Mouse (Mus musculus): Measurements from ENCODE around the gene Ccl2. TPM values are rescaled to one million over a fixed set of nuclear protein-coding genes. Genes with fewer than 3 reads are reported as not detected.

The Ccl2 gene
- total RNA-seq, 2 experiments from 2014 or later: 1.2 TPM; not detected in 1

DNA sequence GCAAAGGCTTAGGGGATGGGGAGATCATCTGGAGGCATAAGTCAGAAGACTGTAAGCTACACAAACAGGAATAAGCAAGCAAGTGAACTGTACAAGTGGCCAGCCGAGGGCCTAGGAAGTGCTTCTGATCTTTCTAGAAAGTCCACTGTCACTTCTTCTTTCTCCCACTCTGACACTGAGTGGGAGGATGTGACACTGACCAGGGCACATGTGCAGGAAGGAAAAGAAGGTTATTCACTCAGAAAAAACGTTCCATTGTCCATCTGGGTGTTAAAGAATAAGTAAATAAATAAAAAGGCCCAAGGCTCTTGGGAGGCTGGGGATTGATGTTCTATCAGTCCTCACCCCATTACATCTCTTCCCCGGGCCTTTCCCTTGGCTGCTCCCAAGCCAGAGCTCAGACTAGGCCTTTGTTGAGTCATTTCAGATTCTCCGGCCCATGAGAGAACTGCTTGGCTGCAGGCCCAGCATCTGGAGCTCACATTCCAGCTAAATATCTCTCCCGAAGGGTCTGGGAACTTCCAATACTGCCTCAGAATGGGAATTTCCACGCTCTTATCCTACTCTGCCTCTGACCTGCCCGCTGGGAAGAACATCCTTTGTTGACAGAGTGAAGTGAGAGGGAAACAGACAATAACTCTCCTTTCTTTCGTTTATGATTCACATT lies 2.6 kb upstream of the Ccl2 start:
- intact Hi-C loops (cut with DNase I): no loop called here
- peak; percentile 18 for DNase-seq

- DNase-seq: no peak
- intact Hi-C loops (cut with DNase I): no loop called here
Measured at GRCm38 (mm10) chr11:82034446-82034845, 925 bp upstream of the Ccl2 start.

- DNase-seq: no peak
- intact Hi-C loops (cut with DNase I): no loop called here
Measured at GRCm38 (mm10) chr11:82035857-82036256, 486 bp downstream of the Ccl2 start.

DNA sequence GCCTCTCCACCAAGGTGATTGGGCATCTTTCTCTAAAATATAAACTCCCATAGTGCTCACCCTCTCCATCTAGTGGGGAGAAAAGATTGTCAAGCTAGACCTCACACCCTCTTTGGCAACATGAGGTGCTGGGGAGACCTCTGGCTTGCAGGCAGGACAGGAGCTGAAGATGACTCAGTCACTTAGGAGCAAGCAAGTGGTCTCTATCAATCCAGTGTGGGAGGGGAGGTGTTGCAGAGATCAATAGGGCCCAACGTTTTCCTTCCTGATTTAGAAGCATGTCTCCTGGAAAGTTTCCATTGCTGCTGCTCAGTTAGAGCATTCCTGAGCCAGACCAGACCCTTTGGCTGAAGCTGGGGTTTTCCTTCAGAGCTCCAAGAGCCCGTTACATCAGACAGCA lies 3.2 kb downstream of the Ccl2 start, which contains the start of gene Gm17268:
Gene Gm17268 (minus strand): TSS at position 28 of the 400 bp plus-strand sequence.
- intact Hi-C loops (cut with DNase I): no loop called here
- no peak for DNase-seq

GRCm38 (mm10) chr11:82039132-82039660 lies 3.8 kb downstream of the Ccl2 start:
- DNase-seq: no peak
- intact Hi-C loops (cut with DNase I): no loop called here

GRCm38 (mm10) chr11:82041671-82042080 lies 6.3 kb downstream of the Ccl2 start:
- intact Hi-C loops (cut with DNase I): no loop called here
- peak; percentile 11 for DNase-seq

- peak; percentile 13 for DNase-seq
- intact Hi-C loops (cut with DNase I): no loop called here
Measured at GRCm38 (mm10) chr11:82045471-82045870, 10.1 kb downstream of the Ccl2 start, which contains the start of gene Ccl7. Gene Ccl7 (plus strand): TSS chr11:82045712.

DNA sequence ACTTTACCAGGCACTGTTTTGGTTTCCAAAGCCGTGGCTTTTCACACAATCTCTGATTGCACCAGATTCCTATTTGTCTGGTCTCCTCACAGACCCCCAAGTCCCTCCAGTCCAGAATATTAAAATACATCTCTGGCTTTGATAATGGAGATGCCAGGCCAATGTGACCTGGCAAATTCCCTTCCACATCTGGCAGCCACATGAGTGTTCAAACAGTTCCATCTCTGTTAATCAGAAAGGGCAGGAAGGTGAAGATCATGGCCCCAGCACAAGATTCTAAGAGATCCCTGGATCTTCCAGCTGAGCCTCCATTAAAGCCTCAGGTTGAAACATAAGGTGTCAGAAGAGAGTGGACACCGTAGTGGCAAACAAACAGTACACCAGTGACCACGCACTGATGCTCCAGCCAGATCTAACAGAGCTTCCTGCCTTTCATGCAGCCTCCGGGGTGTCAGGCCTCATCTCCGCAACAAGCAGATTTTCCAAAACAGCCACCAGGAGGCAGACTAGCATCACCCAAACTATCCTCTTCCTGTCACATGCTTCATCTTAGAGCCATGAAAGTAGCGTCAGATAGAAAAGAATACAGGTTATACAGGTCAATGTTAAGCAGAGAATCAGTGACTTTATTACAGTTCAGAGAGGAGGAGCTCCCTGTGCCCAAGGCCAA lies 12.5 kb downstream of the Ccl2 start:
- DNase-seq: peak; percentile 36
- intact Hi-C loops (cut with DNase I): no loop called here

DNA sequence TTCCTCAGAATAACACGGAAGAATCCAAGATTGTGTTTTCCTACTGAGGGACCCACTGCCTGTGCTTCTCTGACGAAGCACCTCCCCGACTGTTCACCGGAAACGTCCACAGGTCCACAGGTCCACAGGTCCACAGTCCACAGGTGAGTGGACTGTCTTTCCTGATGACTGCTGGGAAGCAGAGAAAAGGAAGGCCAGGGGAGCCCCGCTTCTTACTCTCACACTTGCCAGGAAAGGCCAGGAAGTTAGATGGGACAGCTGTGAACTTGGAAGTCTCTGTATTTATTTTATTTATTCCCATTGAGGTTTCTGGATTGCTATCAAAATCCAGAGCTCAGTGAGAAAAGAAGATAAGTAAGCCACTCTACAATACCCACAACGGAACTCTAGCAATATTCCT lies 18.5 kb downstream of the Ccl2 start:
- intact Hi-C loops (cut with DNase I): no loop called here
- DNase-seq: no peak

- no peak for DNase-seq
- intact Hi-C loops (cut with DNase I): no loop called here
Measured at GRCm38 (mm10) chr11:82057646-82058045, 22.3 kb downstream of the Ccl2 start, which contains the start of gene Ccl11. Gene Ccl11 (plus strand): TSS chr11:82057823.

DNA sequence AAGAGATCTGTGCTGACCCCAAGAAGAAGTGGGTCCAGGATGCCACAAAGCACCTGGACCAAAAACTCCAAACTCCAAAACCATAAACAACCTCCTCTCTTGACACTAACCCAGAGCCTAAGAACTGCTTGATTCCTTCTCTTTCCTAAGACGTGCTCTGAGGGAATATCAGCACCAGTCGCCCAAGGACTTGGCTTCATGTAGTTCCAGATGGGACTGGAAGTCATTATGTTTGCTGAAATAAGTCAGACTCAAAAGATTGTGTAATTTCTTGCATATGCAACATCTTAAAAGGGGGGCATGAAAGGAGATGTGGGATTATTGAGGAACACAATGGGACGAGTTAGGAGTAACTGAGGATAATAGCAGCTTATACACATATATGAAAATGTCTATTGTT lies 26.9 kb downstream of the Ccl2 start:
- intact Hi-C loops (cut with DNase I): no loop called here
- no peak for DNase-seq

DNA sequence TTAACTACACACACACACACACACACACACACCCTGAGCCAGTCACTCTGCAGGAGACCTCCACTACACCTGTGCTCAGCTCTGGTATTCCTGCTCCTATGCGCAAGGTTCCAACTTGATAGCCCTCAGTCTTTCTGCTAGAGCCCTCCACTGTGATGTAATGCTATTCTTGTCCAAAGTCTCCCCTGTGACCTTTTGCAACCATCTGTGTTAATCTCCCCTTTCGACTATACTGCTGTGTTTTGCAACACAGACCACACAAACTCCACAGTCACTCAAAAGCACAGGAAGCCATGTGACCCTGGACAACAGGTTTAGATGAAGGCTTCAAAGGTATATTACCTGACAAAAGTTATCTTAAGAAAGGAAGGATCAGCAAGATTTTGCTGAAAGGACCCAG lies 28.1 kb downstream of the Ccl2 start:
- intact Hi-C loops (cut with DNase I): no loop called here
- DNase-seq: no peak

DNA sequence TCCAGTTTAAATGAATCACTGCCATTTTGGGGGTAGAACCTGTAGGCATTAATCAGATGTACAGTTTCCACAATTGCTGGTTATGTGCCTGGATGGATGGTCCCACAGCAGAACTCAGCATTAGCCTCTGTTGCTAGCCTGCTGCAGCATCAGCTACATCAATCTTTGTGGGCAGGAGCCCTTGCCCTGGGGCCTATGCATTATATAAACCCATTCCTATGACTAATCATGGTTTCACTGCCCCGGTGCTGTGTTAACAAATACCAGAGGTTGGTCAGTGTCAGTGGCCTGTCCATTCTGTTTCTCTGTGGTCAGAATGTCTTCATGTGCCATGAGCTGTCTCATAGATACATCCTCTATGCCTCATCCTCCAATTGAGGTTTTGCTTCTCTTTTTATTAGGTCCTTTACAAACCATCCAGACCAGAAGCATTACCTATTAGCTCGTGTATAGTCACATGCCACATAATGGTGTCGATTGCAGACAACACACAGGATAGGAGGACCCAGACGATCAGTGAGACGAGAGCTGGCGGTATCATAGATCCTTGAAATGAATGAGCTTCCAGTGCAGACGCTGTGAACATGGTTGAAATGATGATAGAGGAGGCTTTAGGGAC lies 31.7 kb downstream of the Ccl2 start:
- intact Hi-C loops (cut with DNase I): no loop called here
- no peak for DNase-seq

DNA sequence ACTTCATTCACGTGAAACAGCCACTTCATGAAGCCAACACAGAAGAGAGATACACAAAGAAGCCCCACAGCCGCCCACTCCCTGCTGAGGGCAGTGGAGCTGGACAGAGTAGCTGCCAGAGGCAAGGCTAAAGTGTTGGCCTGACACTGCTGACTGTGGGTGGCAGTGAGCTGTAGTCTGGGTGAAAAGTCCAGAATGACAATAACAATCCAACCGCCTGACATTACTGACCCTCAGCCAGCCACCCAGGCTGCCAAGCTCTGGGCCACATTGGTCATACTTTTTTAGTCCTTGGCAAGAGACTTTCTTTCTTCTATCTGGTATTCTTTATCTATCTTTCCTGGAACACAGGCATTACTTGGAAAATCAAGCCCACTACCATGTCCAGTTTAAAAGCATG lies 35.7 kb downstream of the Ccl2 start:
- peak; percentile 9 for DNase-seq
- intact Hi-C loops (cut with DNase I): no loop called here

DNA sequence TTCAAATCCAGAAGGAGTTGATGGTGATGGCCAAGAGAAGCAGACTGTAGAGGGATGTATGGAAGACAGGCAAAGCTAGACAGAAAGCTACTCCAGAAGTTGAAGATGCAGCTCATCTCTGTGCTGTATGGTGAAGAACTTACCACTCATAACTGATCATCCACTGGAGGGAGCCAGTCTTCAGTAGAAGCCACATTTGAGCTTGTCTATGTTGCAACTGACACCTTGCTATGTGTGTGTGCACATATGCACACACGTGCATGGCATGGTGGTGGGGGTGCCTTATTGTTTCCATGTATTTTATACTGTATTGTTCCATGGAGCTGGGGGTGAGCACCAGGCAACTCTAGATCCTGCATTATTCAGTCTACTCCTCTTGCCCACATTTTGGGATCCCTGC lies 37.0 kb downstream of the Ccl2 start:
- no peak for DNase-seq
- intact Hi-C loops (cut with DNase I): no loop called here

GRCm38 (mm10) chr11:82072984-82073383 lies 37.6 kb downstream of the Ccl2 start:
- DNase-seq: no peak
- intact Hi-C loops (cut with DNase I): no loop called here

DNA sequence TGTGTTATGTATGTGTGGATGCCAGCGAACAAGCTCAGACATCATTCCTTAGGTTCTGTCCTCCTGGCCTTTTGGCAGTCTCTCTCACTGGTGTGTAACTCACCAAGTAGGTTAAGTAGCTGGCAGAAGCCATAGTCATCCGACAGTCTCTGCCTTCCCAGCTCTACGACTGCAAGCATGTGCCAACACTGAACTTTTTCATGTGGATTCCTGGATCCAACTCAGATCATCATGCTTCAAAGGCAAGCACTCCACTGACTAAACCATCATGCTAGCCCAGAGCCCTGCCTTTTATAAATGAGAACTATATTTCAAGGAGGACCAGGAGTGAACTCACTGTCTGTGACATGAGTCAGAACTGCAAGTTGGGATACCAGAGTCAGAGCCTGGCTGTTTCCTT lies 38.3 kb downstream of the Ccl2 start:
- no peak for DNase-seq
- intact Hi-C loops (cut with DNase I): no loop called here

DNA sequence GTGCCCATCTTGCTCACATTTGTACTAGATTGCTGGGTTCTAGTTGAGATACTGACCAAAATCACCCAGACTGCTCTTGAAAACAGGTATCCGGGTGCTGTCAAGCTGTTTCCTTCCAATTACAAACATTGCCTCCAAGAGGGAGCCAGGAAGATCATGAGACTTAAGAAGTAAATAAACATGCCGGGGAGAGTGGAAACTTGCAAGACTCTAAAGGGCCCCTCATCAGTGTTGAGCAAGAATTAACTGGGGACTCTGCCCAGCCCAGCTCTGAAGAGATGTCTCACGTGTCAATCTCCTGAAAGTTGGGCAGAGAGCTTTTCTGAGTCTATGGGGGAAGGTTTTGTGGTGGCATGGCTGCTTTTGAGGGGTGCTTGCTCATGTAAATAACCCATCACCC lies 41.7 kb downstream of the Ccl2 start:
- no peak for DNase-seq
- intact Hi-C loops (cut with DNase I): no loop called here

DNA sequence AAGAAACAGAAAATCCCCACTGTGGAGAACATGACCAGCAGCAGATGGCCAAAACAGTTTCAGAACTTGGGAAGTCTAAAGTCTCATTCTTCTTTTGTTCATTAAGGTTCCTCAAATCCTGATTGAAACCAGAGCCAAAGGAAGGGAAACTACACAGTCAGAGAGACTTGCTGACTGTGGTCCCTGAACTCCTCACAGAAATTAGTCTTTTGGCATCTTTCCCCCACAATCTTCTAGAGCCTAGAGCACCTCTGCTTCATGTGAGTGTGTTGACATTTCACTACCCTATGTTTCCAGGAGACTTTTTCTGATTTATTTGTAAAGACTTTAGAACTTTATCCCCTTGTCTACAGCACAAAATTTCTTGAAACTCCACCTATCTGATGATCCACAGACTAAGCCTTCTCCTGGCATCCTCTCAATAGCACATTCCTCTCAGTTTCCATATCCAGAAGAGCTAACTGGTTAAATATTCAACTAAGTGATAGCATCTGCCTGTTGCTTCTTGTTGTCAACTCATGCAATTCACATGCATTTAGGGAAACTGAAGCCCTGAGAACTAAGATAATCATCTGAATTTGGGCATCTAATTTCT lies 42.9 kb downstream of the Ccl2 start:
- no peak for DNase-seq
- intact Hi-C loops (cut with DNase I): no loop called here

GRCm38 (mm10) chr11:82080865-82081264 lies 45.5 kb downstream of the Ccl2 start:
- intact Hi-C loops (cut with DNase I): no loop called here

GRCm38 (mm10) chr11:82084360-82084759 lies 49.0 kb downstream of the Ccl2 start:
- no peak for DNase-seq

More at GRCm38 (mm10) chr11:82080865-82081264, 45.5 kb downstream of the Ccl2 start:
- DNase-seq: no peak

More at GRCm38 (mm10) chr11:82084360-82084759, 49.0 kb downstream of the Ccl2 start:
- intact Hi-C loops (cut with DNase I): no loop called here

All from left cerebral cortex, postnatal 4 days (tissue).